Mouse (Mus musculus) midbrain, embryonic 12.5 days (tissue): ENCODE measurements around the gene Ncs1. TPM values are rescaled to one million over a fixed set of nuclear protein-coding genes. Genes with fewer than 3 reads are reported as not detected.

Source experiments
- ATAC-seq: fragments of 200-750 bp; cut with Nextera tagmentation; 2 replicates; pipeline ENCODE4 v1.8.0; 2017; ENCODE audit warnings: low read depth, moderate TSS enrichment, moderate library complexity; ENCODE audit not compliant: low FRiP score
- H3K27ac ChIP-seq: fragments of 300-500 bp; sonication (generic); replicated peaks from 2 replicates; pipeline ENCODE4 v1.5.1; 2016; ENCODE audit warnings: mild to moderate bottlenecking
- H3K27me3 ChIP-seq: fragments of 300-500 bp; sonication (generic); 2 replicates; pipeline ENCODE4 v1.6.1; 2016; ENCODE audit warnings: mild to moderate bottlenecking
- H3K36me3 ChIP-seq: fragments of 300-500 bp; sonication (generic); 2 replicates; pipeline ENCODE4 v1.6.1; 2016
- H3K4me1 ChIP-seq: fragments of 300-500 bp; sonication (generic); 2 replicates; pipeline ENCODE4 v1.6.1; 2016
- H3K4me2 ChIP-seq: fragments of 300-500 bp; sonication (generic); replicated peaks from 2 replicates; pipeline ENCODE4 v1.6.1; 2016; ENCODE audit warnings: mild to moderate bottlenecking, moderate library complexity
- H3K4me3 ChIP-seq: fragments of 300-500 bp; sonication (generic); 2 replicates; pipeline ENCODE4 v1.5.1; 2016; ENCODE audit warnings: mild to moderate bottlenecking
- H3K9ac ChIP-seq: fragments of 300-500 bp; sonication (generic); replicated peaks from 2 replicates; pipeline ENCODE4 v1.6.1; 2016; ENCODE audit warnings: mild to moderate bottlenecking, moderate library complexity
- H3K9me3 ChIP-seq: fragments of 300-500 bp; sonication (generic); 2 replicates; pipeline ENCODE4 v1.6.1; 2016; ENCODE audit warnings: mild to moderate bottlenecking
- WGBS: fragments of 180-500 bp; shearing (Covaris S2); methylation state at CpG from one replicate; pipeline ENCODE4 v1.1.7; 2016; 5-methylcytosine and 5-hydroxymethylcytosine counted together
- polyA plus RNA-seq: library from polyadenylated mRNA; unstranded; fragments of >200 nt; fragmentation: Nextera tagmentation; extraction: Ambion mirVana; gene quantifications from 2 replicates; pipeline ENCODE4 v1.2.1, GENCODE M21; 2016

The Ncs1 gene
- polyA plus RNA-seq: 75.8 and 90.3 TPM in 2 replicates

GRCm38 (mm10) chr2:31245491-31246141, at the start of gene Ncs1:
TSS of gene Ncs1 (plus strand) at chr2:31245823.
- Histone ChIP-seq H3K4me2 (peak within 1 kb of the TSS; percentile 85), H3K4me3 (peak within 1 kb of the TSS; percentile 92), H3K36me3 (0 out of 2 replicates have a peak, but pooled peaks cover 5% of the 10 kb centered on the region), H3K9me3 (no peaks in the 10 kb centered on the region), H3K9ac (peak within 1 kb of the TSS; percentile 96), H3K27ac (peak within 1 kb of the TSS; percentile 87), H3K27me3 (peaks cover 45% of the 10 kb centered on the region), H3K4me1 (peaks cover 31% of the 10 kb centered on the region)
- under 1% methylated on average over 57 of the region's 89 CpGs for WGBS
- ATAC-seq: peak; percentile 83

GRCm38 (mm10) chr2:31198621-31199020, 47.0 kb upstream of the Ncs1 start:
- H3K9me3 ChIP-seq: no peaks in the 10 kb centered on the region

GRCm38 (mm10) chr2:31200051-31200450, 45.6 kb upstream of the Ncs1 start:
- H3K36me3 ChIP-seq: peaks cover 25% of the 10 kb centered on the region
- no peak overlapping the region for H3K9ac ChIP-seq
- H3K9me3 ChIP-seq: no peaks in the 10 kb centered on the region
- WGBS: 92% methylated on average over 2 of the region's 2 CpGs
- H3K4me3 ChIP-seq: no peak overlapping the region
- H3K4me1 ChIP-seq: no peaks in the 10 kb centered on the region
- no peak overlapping the region for H3K27ac ChIP-seq
- no peaks in the 10 kb centered on the region for H3K27me3 ChIP-seq
- H3K4me2 ChIP-seq: no peak overlapping the region
- ATAC-seq: no peak

More at GRCm38 (mm10) chr2:31198621-31199020, 47.0 kb upstream of the Ncs1 start:
- Histone ChIP-seq H3K4me2 (no peak overlapping the region), H3K36me3 (peaks cover 31% of the 10 kb centered on the region), H3K27ac (no peak overlapping the region), H3K4me3 (no peak overlapping the region), H3K9ac (no peak overlapping the region), H3K4me1 (no peaks in the 10 kb centered on the region), H3K27me3 (no peaks in the 10 kb centered on the region)
- no peak for ATAC-seq
- 95% methylated on average over 4 of the region's 4 CpGs for WGBS

GRCm38 (mm10) chr2:31201851-31202250, 43.8 kb upstream of the Ncs1 start:
- whole genome bisulfite sequencing: 79% methylated on average over 7 of the region's 7 CpGs
- no peak overlapping the region for H3K27ac ChIP-seq
- H3K4me3 ChIP-seq: no peak overlapping the region
- H3K4me1 ChIP-seq: peaks cover 3% of the 10 kb centered on the region; the same call in 1 of the 2 replicates
- no peaks in the 10 kb centered on the region for H3K9me3 ChIP-seq
- H3K9ac ChIP-seq: no peak overlapping the region
- H3K27me3 ChIP-seq: no peaks in the 10 kb centered on the region
- no peak for ATAC-seq
- peaks cover 18% of the 10 kb centered on the region; the same call in 1 of the 2 replicates for H3K36me3 ChIP-seq
- no peak overlapping the region for H3K4me2 ChIP-seq

GRCm38 (mm10) chr2:31202357-31202756, 43.3 kb upstream of the Ncs1 start:
- Histone ChIP-seq H3K9me3 (no peaks in the 10 kb centered on the region), H3K27ac (no peak overlapping the region), H3K4me2 (no peak overlapping the region), H3K27me3 (no peaks in the 10 kb centered on the region), H3K36me3 (0 out of 2 replicates have a peak, but pooled peaks cover 13% of the 10 kb centered on the region), H3K4me1 (peaks cover 7% of the 10 kb centered on the region; the same call in 1 of the 2 replicates), H3K9ac (no peak overlapping the region), H3K4me3 (no peak overlapping the region)
- ATAC-seq: no peak
- 63% methylated on average over 3 of the region's 3 CpGs for WGBS

- H3K9me3 ChIP-seq: no peaks in the 10 kb centered on the region
- H3K4me1 ChIP-seq: peaks cover 7% of the 10 kb centered on the region; the same call in 1 of the 2 replicates
- H3K36me3 ChIP-seq: 0 out of 2 replicates have a peak, but pooled peaks cover 11% of the 10 kb centered on the region
- H3K4me2 ChIP-seq: no peak overlapping the region
- ATAC-seq: no peak
- no peak overlapping the region for H3K9ac ChIP-seq
- no peaks in the 10 kb centered on the region for H3K27me3 ChIP-seq
- H3K4me3 ChIP-seq: no peak overlapping the region
- no peak overlapping the region for H3K27ac ChIP-seq
- 86% methylated on average over 4 of the region's 4 CpGs for WGBS
These were observed 42.7 kb upstream of the Ncs1 start for GRCm38 (mm10) chr2:31202956-31203355.

GRCm38 (mm10) chr2:31204677-31205076, 40.9 kb upstream of the Ncs1 start:
- Histone ChIP-seq H3K4me1 (peaks cover 7% of the 10 kb centered on the region; the same call in 1 of the 2 replicates), H3K36me3 (peaks cover 13% of the 10 kb centered on the region; the same call in 1 of the 2 replicates), H3K9ac (no peak overlapping the region), H3K27ac (no peak overlapping the region; the same call in 1 of the 2 replicates), H3K4me2 (no peak overlapping the region), H3K27me3 (no peaks in the 10 kb centered on the region), H3K4me3 (no peak overlapping the region), H3K9me3 (no peaks in the 10 kb centered on the region)
- WGBS: 89% methylated on average over 5 of the region's 5 CpGs
- ATAC-seq: no peak

- H3K4me2 ChIP-seq: no peak overlapping the region
- no peaks in the 10 kb centered on the region for H3K9me3 ChIP-seq
- WGBS: 87% methylated on average over 4 of the region's 4 CpGs
- H3K4me1 ChIP-seq: peaks cover 21% of the 10 kb centered on the region; the same call in 1 of the 2 replicates
- H3K4me3 ChIP-seq: no peak overlapping the region
- H3K36me3 ChIP-seq: peaks cover 15% of the 10 kb centered on the region
- H3K27me3 ChIP-seq: no peaks in the 10 kb centered on the region
- H3K27ac ChIP-seq: peak overlapping the region; percentile 36
- H3K9ac ChIP-seq: no peak overlapping the region
- no peak for ATAC-seq
These were observed 39.4 kb upstream of the Ncs1 start for GRCm38 (mm10) chr2:31206211-31206610.

- 62% methylated on average over 8 of the region's 8 CpGs for WGBS
- peak overlapping the region; percentile 36 for H3K27ac ChIP-seq
- no peak for ATAC-seq
These were observed 38.7 kb upstream of the Ncs1 start for GRCm38 (mm10) chr2:31206882-31207281.

GRCm38 (mm10) chr2:31208544-31209142, 37.0 kb upstream of the Ncs1 start:
- WGBS: 92% methylated on average over 13 of the region's 13 CpGs
- no peak overlapping the region for H3K9ac ChIP-seq
- H3K4me3 ChIP-seq: no peak overlapping the region
- no peaks in the 10 kb centered on the region for H3K9me3 ChIP-seq
- H3K36me3 ChIP-seq: peaks cover 37% of the 10 kb centered on the region
- H3K4me1 ChIP-seq: peaks cover 22% of the 10 kb centered on the region; the same call in 1 of the 2 replicates
- peak overlapping the region; percentile 40; the same call in 1 of the 2 replicates for H3K27ac ChIP-seq
- no peak overlapping the region for H3K4me2 ChIP-seq
- H3K27me3 ChIP-seq: no peaks in the 10 kb centered on the region
- no peak for ATAC-seq

More at GRCm38 (mm10) chr2:31206882-31207281, 38.7 kb upstream of the Ncs1 start:
- Histone ChIP-seq H3K4me1 (peaks cover 22% of the 10 kb centered on the region; the same call in 1 of the 2 replicates), H3K9me3 (no peaks in the 10 kb centered on the region), H3K4me3 (no peak overlapping the region), H3K9ac (no peak overlapping the region), H3K27me3 (no peaks in the 10 kb centered on the region), H3K36me3 (peaks cover 22% of the 10 kb centered on the region), H3K4me2 (no peak overlapping the region)

GRCm38 (mm10) chr2:31209525-31209924, 36.1 kb upstream of the Ncs1 start:
- Histone ChIP-seq H3K9ac (no peak overlapping the region), H3K9me3 (no peaks in the 10 kb centered on the region), H3K36me3 (peaks cover 42% of the 10 kb centered on the region)

More at GRCm38 (mm10) chr2:31209525-31209924, 36.1 kb upstream of the Ncs1 start:
- Histone ChIP-seq H3K27me3 (no peaks in the 10 kb centered on the region), H3K4me1 (peaks cover 22% of the 10 kb centered on the region; the same call in 1 of the 2 replicates), H3K4me3 (no peak overlapping the region), H3K27ac (no peak overlapping the region), H3K4me2 (no peak overlapping the region)
- no peak for ATAC-seq
- 86% methylated on average over 4 of the region's 4 CpGs for WGBS
